Mouse (Mus musculus): Measurements from ENCODE around the gene Col5a3. TPM values are rescaled to one million over a fixed set of nuclear protein-coding genes. Genes with fewer than 3 reads are reported as not detected.

Col5a3 gene
- 1.6 and 2.8 TPM in 2 replicates for polyA plus RNA-seq (2012; rRNA removed)

DNA sequence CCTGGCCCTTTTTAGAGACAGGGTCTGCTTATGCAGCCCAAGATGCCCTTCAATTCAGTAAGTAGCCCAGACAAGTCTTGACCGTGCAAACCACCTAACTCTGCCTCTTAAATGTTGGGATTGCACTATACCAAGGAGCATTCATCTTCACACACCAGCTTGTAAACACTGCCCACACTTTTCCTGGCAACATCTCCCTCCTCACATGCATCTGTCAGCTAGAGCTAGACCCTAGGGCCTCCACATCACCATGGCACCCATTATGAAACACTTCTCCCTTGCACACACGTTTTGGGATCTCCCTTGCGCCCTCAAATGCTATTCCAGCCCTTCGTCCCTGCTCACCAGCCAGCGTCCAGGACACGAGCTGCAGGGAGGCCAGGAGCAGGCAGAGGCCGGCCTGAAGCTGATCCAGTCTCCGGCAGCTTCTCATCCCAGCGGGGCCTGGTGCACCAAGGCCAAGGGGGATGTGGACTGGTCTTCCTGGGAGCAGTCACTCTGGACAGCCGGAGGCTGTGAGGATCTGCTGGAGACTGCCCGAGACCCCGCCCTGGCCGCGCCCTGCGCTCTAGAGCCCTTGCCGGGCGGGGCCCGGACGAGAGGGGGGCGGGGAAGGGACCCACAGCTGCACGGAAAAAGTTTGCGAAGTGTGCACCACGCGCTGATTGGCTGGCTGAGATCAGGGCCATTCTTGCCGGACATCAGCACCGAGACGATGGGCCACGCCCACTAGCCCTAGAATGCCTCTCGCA is at the start of gene Col5a3:
Gene Col5a3 (minus strand): TSS at position 547 of the 752 bp plus-strand sequence.

DNA sequence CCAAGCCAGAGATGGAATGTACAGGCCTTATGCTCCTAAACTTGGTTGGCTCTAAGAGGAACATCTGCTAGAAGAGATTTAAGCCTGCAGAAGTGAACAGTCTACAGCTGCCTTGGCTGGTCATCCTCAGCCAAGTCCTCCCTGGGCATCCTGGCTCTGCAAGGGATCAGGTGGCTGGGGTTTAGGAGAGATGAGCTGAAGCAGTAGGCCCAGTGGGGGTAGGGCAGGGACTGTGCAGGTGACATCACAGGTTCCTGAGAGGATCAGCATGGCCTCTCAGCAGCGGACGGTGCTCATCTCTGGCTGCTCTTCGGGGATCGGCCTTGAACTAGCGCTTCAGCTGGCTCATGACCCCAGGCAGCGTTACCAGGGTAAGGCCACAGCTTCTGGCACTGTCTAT is 3.4 kb upstream of the Col5a3 start, which contains the start of gene Rdh8:
Gene Rdh8 (plus strand): TSS at position 268 of the 400 bp plus-strand sequence.

DNA sequence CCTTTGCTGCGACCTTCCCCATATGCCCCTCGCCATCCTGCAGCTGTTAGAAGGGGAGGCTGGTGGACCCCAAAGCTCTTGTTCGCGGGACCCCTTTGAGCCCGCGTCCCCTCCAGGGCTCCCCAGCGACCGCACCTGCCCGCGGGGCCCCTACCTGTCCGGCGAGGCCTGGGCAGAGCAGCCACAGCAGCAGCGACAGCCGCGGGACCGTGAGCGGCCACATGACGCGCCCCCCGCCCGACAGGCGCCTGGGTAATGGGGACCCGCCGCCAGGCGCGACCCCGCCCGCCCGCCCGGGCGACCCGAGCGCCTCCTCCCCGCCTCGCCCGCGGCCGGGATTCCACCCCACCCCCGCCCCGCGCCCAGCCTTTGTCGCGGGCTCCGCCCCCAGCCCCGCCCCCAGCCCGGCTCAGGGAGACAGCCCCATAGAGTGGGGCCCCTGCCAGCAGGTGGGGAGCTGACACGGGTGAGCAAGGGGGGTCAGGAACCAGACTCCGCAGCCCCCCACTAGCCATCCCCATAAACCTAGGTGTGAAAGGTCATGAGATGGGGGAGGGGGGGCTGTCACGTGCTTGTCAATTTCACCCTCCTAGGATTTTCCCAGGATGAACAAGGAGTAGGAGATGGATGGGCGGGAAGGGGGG is 68.7 kb downstream of the Col5a3 start, which contains the start of gene Olfm2:
Gene Olfm2 (minus strand): TSS at position 333 of the 644 bp plus-strand sequence.

Other genes with a start within 250 kb of the Col5a3 start
- 26.2 and 29.8 TPM in 2 replicates for gene Zfp846, start 233.8 kb downstream of the Col5a3 start, polyA plus RNA-seq (2012; rRNA removed)
- gene Ubl5, start 172.2 kb downstream of the Col5a3 start, polyA plus RNA-seq (2012; rRNA removed) = 601 and 618 TPM in 2 replicates
- gene Fbxl12, start 170.3 kb downstream of the Col5a3 start, polyA plus RNA-seq (2012; rRNA removed) = 27.3 and 28.4 TPM in 2 replicates
- 39.1 and 44.7 TPM in 2 replicates for gene Pin1, start 163.0 kb downstream of the Col5a3 start, polyA plus RNA-seq (2012; rRNA removed)
- gene Olfm2, start 68.7 kb downstream of the Col5a3 start, polyA plus RNA-seq (2012; rRNA removed) = 181 and 199 TPM in 2 replicates
- gene Rdh8, start 3.4 kb upstream of the Col5a3 start, polyA plus RNA-seq (2012; rRNA removed) = not detected in 2 replicates
- 49.8 and 50.5 TPM in 2 replicates for gene A230050P20Rik, start 53.6 kb upstream of the Col5a3 start, polyA plus RNA-seq (2012; rRNA removed)
- 17.3 and 17.7 TPM in 2 replicates for gene Angptl6, start 64.7 kb upstream of the Col5a3 start, polyA plus RNA-seq (2012; rRNA removed)
- 75.0 and 76.4 TPM in 2 replicates for gene Ppan, start 73.1 kb upstream of the Col5a3 start, polyA plus RNA-seq (2012; rRNA removed)
- 141 and 143 TPM in 2 replicates for gene Eif3g, start 83.6 kb upstream of the Col5a3 start, polyA plus RNA-seq (2012; rRNA removed)
- gene Dnmt1, start 144.8 kb upstream of the Col5a3 start, polyA plus RNA-seq (2012; rRNA removed) = 70.0 and 73.4 TPM in 2 replicates
- 3.1 and 4.0 TPM in 2 replicates for gene S1pr2, start 161.7 kb upstream of the Col5a3 start, polyA plus RNA-seq (2012; rRNA removed)
- gene Mrpl4, start 187.7 kb upstream of the Col5a3 start, polyA plus RNA-seq (2012; rRNA removed) = 67.7 and 81.8 TPM in 2 replicates
- 3.3 and 3.5 TPM in 2 replicates for gene Icam1, start 200.9 kb upstream of the Col5a3 start, polyA plus RNA-seq (2012; rRNA removed)
- gene Icam4, start 214.3 kb upstream of the Col5a3 start, polyA plus RNA-seq (2012; rRNA removed) = 0.07 and 0.10 TPM in 2 replicates
- 9.0 and 10.7 TPM in 2 replicates for gene Icam5, start 217.0 kb upstream of the Col5a3 start, polyA plus RNA-seq (2012; rRNA removed)

Data from central nervous system, embryonic 18 days (tissue).